Comparison of ENCODE assay signal across 8 mouse cellular contexts in genomic region chr10:80674161-80674711, GRCm38 (mm10). TPM values are rescaled to one million over a fixed set of nuclear protein-coding genes. Genes with fewer than 3 reads are reported as not detected.
DNase-seq lines count a peak whose midpoint lies in the region; ATAC-seq and TF ChIP-seq lines count a peak whose summit lies in the region.

No protein-coding gene starts in this region.

- H3K27ac ChIP-seq in embryonic fibroblast, embryonic 13.5 days (ENCODE audit: insufficient read depth, low read length) = no peak overlapping the region; the same call in 1 of the 2 replicates
- no peak overlapping the region for H3K27ac ChIP-seq in hindbrain, embryonic 11.5 days (ENCODE audit: low read depth, low read length)
- 0 out of 2 replicates have a peak overlapping the region, but pooled peaks have one; percentile 19 for H3K27ac ChIP-seq in limb, embryonic 14.5 days (replicated peaks; ENCODE audit: low read depth, low read length)
- no peak overlapping the region for H3K27ac ChIP-seq in midbrain, postnatal 0 days (ENCODE audit: low read depth, low read length)

- TF ChIP-seq POLR2A in embryonic fibroblast, embryonic 13.5 days (IDR thresholded peaks at IDR 0.05; ENCODE audit: low read depth, low read length) = no peak
- TF ChIP-seq POLR2A in limb, embryonic 14.5 days (IDR thresholded peaks at IDR 0.05; ENCODE audit: borderline replicate concordance, extremely low read depth, insufficient read depth, insufficient read length) = no peak

- ATAC-seq in hindbrain, embryonic 11.5 days (ENCODE audit: low FRiP score) = no peak
- ATAC-seq in limb, embryonic 14.5 days (ENCODE audit: low FRiP score, low read depth) = no peak
- ATAC-seq in midbrain, postnatal 0 days (ENCODE audit: low FRiP score) = no peak

- peak overlapping the region; percentile 97; the same call in 1 of the 2 replicates for H3K9ac ChIP-seq in hindbrain, embryonic 11.5 days (ENCODE audit: low read depth, low read length)
- peak overlapping the region; percentile 92 for H3K9ac ChIP-seq in limb, embryonic 14.5 days (ENCODE audit: low read depth, low read length, severe bottlenecking)
- H3K9ac ChIP-seq in midbrain, postnatal 0 days (replicated peaks; ENCODE audit: low read length, poor library complexity, severe bottlenecking) = peak overlapping the region; percentile 98

- no peaks in the 10 kb centered on the region for H3K27me3 ChIP-seq in hindbrain, embryonic 11.5 days (ENCODE audit: control insufficient read depth, insufficient read depth, low read length)
- no peaks in the 10 kb centered on the region for H3K27me3 ChIP-seq in limb, embryonic 14.5 days (ENCODE audit: control insufficient read depth, insufficient read depth, low read length)
- H3K27me3 ChIP-seq in midbrain, postnatal 0 days (ENCODE audit: insufficient read depth, low read length) = no peaks in the 10 kb centered on the region

- no peaks in the 10 kb centered on the region for H3K9me3 ChIP-seq in hindbrain, embryonic 11.5 days (ENCODE audit: control insufficient read depth, low read length)
- no peaks in the 10 kb centered on the region for H3K9me3 ChIP-seq in limb, embryonic 14.5 days (ENCODE audit: control insufficient read depth, low read length)
- H3K9me3 ChIP-seq in midbrain, postnatal 0 days (ENCODE audit: low read length) = no peaks in the 10 kb centered on the region

- TF ChIP-seq CTCF in embryonic fibroblast, embryonic 13.5 days (IDR thresholded peaks at IDR 0.05; ENCODE audit: borderline replicate concordance, insufficient read depth, low read length) = no peak
- no peak for TF ChIP-seq CTCF in midbrain, postnatal 0 days (IDR thresholded peaks at IDR 0.05)

- 66% methylated on average over 5 of the region's 5 CpGs for WGBS in hindbrain, embryonic 11.5 days
- WGBS in limb, embryonic 14.5 days = 65% methylated on average over 5 of the region's 5 CpGs
- 68% methylated on average over 5 of the region's 5 CpGs for WGBS in midbrain, postnatal 0 days

- H3K4me2 ChIP-seq in hindbrain, embryonic 11.5 days (replicated peaks; ENCODE audit: low read depth, low read length) = peak overlapping the region; percentile 90
- H3K4me2 ChIP-seq in limb, embryonic 14.5 days (replicated peaks; ENCODE audit: low read depth, low read length, severe bottlenecking) = peak overlapping the region; percentile 87
- H3K4me2 ChIP-seq in midbrain, postnatal 0 days (ENCODE audit: low read depth, low read length, poor library complexity, severe bottlenecking) = peak overlapping the region; percentile 88

- DNase-seq in ovary, adult 18-20 months (ENCODE audit: low spot score) = peak; percentile 47
- DNase-seq in ovary, postnatal 10 days (ENCODE audit: low spot score) = no peak
- no peak for DNase-seq in hindbrain, embryonic 11.5 days (ENCODE audit: low spot score)
- no peak for DNase-seq in limb, embryonic 14.5 days (ENCODE audit: low spot score)
- no peak for DNase-seq in midbrain, postnatal 0 days (ENCODE audit: low spot score)
- DNase-seq in right cerebral cortex, adult 2 months (ENCODE audit: low spot score in 2 of 2) = no peak
- DNase-seq in thymus, postnatal 14 days = no peak

- H3K36me3 ChIP-seq in hindbrain, embryonic 11.5 days (ENCODE audit: control insufficient read depth, insufficient read depth, low read length) = peaks cover 9% of the 10 kb centered on the region; the same call in 1 of the 2 replicates
- peaks cover 49% of the 10 kb centered on the region for H3K36me3 ChIP-seq in limb, embryonic 14.5 days (ENCODE audit: control insufficient read depth, insufficient read depth, low read length)
- peaks cover 32% of the 10 kb centered on the region for H3K36me3 ChIP-seq in midbrain, postnatal 0 days (ENCODE audit: insufficient read depth, low read length)

- peaks cover 6% of the 10 kb centered on the region for H3K4me1 ChIP-seq in embryonic fibroblast, embryonic 13.5 days (ENCODE audit: control insufficient read depth, insufficient read depth, low read length)
- H3K4me1 ChIP-seq in hindbrain, embryonic 11.5 days (replicated peaks; ENCODE audit: control insufficient read depth, insufficient read depth, low read length) = peaks cover 21% of the 10 kb centered on the region
- H3K4me1 ChIP-seq in limb, embryonic 14.5 days (ENCODE audit: control insufficient read depth, insufficient read depth, low read length) = peaks cover 44% of the 10 kb centered on the region
- peaks cover 22% of the 10 kb centered on the region for H3K4me1 ChIP-seq in midbrain, postnatal 0 days (ENCODE audit: insufficient read depth, low read length)

- peak overlapping the region; percentile 83 for H3K4me3 ChIP-seq in embryonic fibroblast, embryonic 13.5 days (ENCODE audit: insufficient read depth, low read length)
- H3K4me3 ChIP-seq in hindbrain, embryonic 11.5 days (ENCODE audit: low read depth, low read length) = peak overlapping the region; percentile 92
- peak overlapping the region; percentile 97 for H3K4me3 ChIP-seq in limb, embryonic 14.5 days (replicated peaks; ENCODE audit: low read length)
- H3K4me3 ChIP-seq in midbrain, postnatal 0 days (ENCODE audit: low read depth, low read length) = peak overlapping the region; percentile 96

RNA-seq across cellular contexts. Expression of gene Mknk2, which starts 3.7 kb away (rescaled TPM):
- 32.8 and 39.8 TPM in 2 replicates for polyA plus RNA-seq in embryonic fibroblast, embryonic 13.5 days (2011; ENCODE audit: insufficient read length, low read depth, missing spikeins)
- 47.0 and 48.4 TPM in 2 replicates for polyA plus RNA-seq in hindbrain, embryonic 11.5 days (2014; fragmentation: Nextera tagmentation; extraction: Ambion mirVana)
- 108 and 147 TPM in 2 replicates for polyA plus RNA-seq in limb, embryonic 14.5 days (2012; rRNA removed)
- polyA plus RNA-seq in limb, embryonic 14.5 days (2014; fragmentation: Nextera tagmentation; extraction: Ambion mirVana) = 93.0 and 97.7 TPM in 2 replicates
- 74.6 and 74.7 TPM in 2 replicates for total RNA-seq in midbrain, postnatal 0 days (2014; rRNA removed)
- 35.3 and 36.0 TPM in 2 replicates for polyA plus RNA-seq in midbrain, postnatal 0 days (2015; fragmentation: Nextera tagmentation; extraction: Ambion mirVana)

RNA-seq across cellular contexts. Expression of gene Btbd2, which starts 17.4 kb away (rescaled TPM):
- 21.2 and 22.1 TPM in 2 replicates for polyA plus RNA-seq in embryonic fibroblast, embryonic 13.5 days (2011; ENCODE audit: insufficient read length, low read depth, missing spikeins)
- polyA plus RNA-seq in hindbrain, embryonic 11.5 days (2014; fragmentation: Nextera tagmentation; extraction: Ambion mirVana) = 36.2 and 47.2 TPM in 2 replicates
- 87.8 and 122 TPM in 2 replicates for polyA plus RNA-seq in limb, embryonic 14.5 days (2012; rRNA removed)
- 78.0 and 89.1 TPM in 2 replicates for polyA plus RNA-seq in limb, embryonic 14.5 days (2014; fragmentation: Nextera tagmentation; extraction: Ambion mirVana)
- 168 and 215 TPM in 2 replicates for total RNA-seq in midbrain, postnatal 0 days (2014; rRNA removed)
- 71.6 and 80.4 TPM in 2 replicates for polyA plus RNA-seq in midbrain, postnatal 0 days (2015; fragmentation: Nextera tagmentation; extraction: Ambion mirVana)

RNA-seq across cellular contexts. Expression of gene Mob3a, which starts 27.5 kb away (rescaled TPM):
- 40.9 and 56.0 TPM in 2 replicates for polyA plus RNA-seq in embryonic fibroblast, embryonic 13.5 days (2011; ENCODE audit: insufficient read length, low read depth, missing spikeins)
- polyA plus RNA-seq in hindbrain, embryonic 11.5 days (2014; fragmentation: Nextera tagmentation; extraction: Ambion mirVana) = 54.4 and 55.6 TPM in 2 replicates
- 33.7 and 42.7 TPM in 2 replicates for polyA plus RNA-seq in limb, embryonic 14.5 days (2012; rRNA removed)
- polyA plus RNA-seq in limb, embryonic 14.5 days (2014; fragmentation: Nextera tagmentation; extraction: Ambion mirVana) = 35.9 and 36.5 TPM in 2 replicates
- 66.6 and 75.1 TPM in 2 replicates for total RNA-seq in midbrain, postnatal 0 days (2014; rRNA removed)
- polyA plus RNA-seq in midbrain, postnatal 0 days (2015; fragmentation: Nextera tagmentation; extraction: Ambion mirVana) = 44.9 and 48.5 TPM in 2 replicates

RNA-seq across cellular contexts. Expression of gene Izumo4, which starts 27.7 kb away (rescaled TPM):
- polyA plus RNA-seq in embryonic fibroblast, embryonic 13.5 days (2011; ENCODE audit: insufficient read length, low read depth, missing spikeins) = 24.6 and 38.5 TPM in 2 replicates
- 10.3 and 11.4 TPM in 2 replicates for polyA plus RNA-seq in hindbrain, embryonic 11.5 days (2014; fragmentation: Nextera tagmentation; extraction: Ambion mirVana)
- 64.5 and 66.1 TPM in 2 replicates for polyA plus RNA-seq in limb, embryonic 14.5 days (2012; rRNA removed)
- 14.4 and 15.9 TPM in 2 replicates for polyA plus RNA-seq in limb, embryonic 14.5 days (2014; fragmentation: Nextera tagmentation; extraction: Ambion mirVana)
- 26.3 and 48.0 TPM in 2 replicates for total RNA-seq in midbrain, postnatal 0 days (2014; rRNA removed)
- polyA plus RNA-seq in midbrain, postnatal 0 days (2015; fragmentation: Nextera tagmentation; extraction: Ambion mirVana) = 44.0 and 47.4 TPM in 2 replicates

RNA-seq across cellular contexts. Expression of gene Csnk1g2, which starts 51.6 kb away (rescaled TPM):
- 92.4 and 105 TPM in 2 replicates for polyA plus RNA-seq in embryonic fibroblast, embryonic 13.5 days (2011; ENCODE audit: insufficient read length, low read depth, missing spikeins)
- polyA plus RNA-seq in hindbrain, embryonic 11.5 days (2014; fragmentation: Nextera tagmentation; extraction: Ambion mirVana) = 71.1 and 85.6 TPM in 2 replicates
- 253 and 298 TPM in 2 replicates for polyA plus RNA-seq in limb, embryonic 14.5 days (2012; rRNA removed)
- polyA plus RNA-seq in limb, embryonic 14.5 days (2014; fragmentation: Nextera tagmentation; extraction: Ambion mirVana) = 110 and 125 TPM in 2 replicates
- 124 and 146 TPM in 2 replicates for total RNA-seq in midbrain, postnatal 0 days (2014; rRNA removed)
- 90.5 and 93.3 TPM in 2 replicates for polyA plus RNA-seq in midbrain, postnatal 0 days (2015; fragmentation: Nextera tagmentation; extraction: Ambion mirVana)
